Mouse (Mus musculus) olfactory bulb, adult 2 months (tissue): Measurements from ENCODE around the gene Me1.

Experiments
- CTCF ChIP-seq: fragments of 200-500 bp; IDR thresholded peaks from 2 replicates; pipeline ENCODE4 v1.5.1; 2012; ENCODE audit warnings: low read depth, mild to moderate bottlenecking, low read length, moderate library complexity; ENCODE audit not compliant: insufficient read depth
- POLR2A ChIP-seq: fragments of 200-500 bp; IDR thresholded peaks from 2 replicates; pipeline ENCODE4 v1.6.1; 2012; ENCODE audit warnings: mild to moderate bottlenecking, low read depth, low read length, moderate library complexity; ENCODE audit not compliant: insufficient read depth

GRCm38 (mm10) chr9:86701264-86701663 lies 5.5 kb upstream of the Me1 start:
- TF ChIP-seq CTCF (no peak), POLR2A (no peak)
